Mouse (Mus musculus): ENCODE results near the gene Cux1. TPM values are rescaled to one million over a fixed set of nuclear protein-coding genes. Genes with fewer than 3 reads are reported as not detected.

The Cux1 gene
- polyA plus RNA-seq, 1 experiment: 164 TPM

DNA sequence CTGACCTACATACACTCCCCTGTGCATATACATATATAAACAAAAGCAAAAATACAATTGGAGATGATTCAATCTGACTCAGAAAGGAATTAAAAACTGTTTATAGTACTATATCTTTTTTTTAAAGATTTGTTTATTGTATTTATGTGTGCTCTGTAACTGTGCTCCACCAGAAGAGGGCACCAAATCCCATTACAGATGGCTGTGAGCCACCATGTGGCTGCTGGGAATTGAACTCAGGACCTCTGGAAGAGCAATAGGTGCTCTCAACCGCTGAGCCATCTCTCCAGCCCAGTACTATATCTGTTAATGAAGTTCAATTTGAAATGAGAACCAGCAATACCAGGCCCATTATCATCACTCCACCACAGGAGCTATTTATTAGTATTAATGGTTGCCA lies 187.9 kb downstream of the Cux1 start:
- no peak for TF ChIP-seq POLR2A (IDR thresholded peaks at IDR 0.05; ENCODE audit: control insufficient read depth, extremely low read depth, insufficient read depth, low read length, poor library complexity)
- TF ChIP-seq CTCF (IDR thresholded peaks at IDR 0.05; ENCODE audit: borderline replicate concordance, control insufficient read depth, extremely low read depth, insufficient read depth, low read length, poor library complexity): no peak
- H3K36me3 ChIP-seq (ENCODE audit: control insufficient read depth, insufficient read depth, low read length): peaks cover 4% of the 10 kb centered on the region; the same call in 1 of the 2 replicates
- H3K27ac ChIP-seq (ENCODE audit: control insufficient read depth, insufficient read depth, low read length): no peak overlapping the region
- no peak overlapping the region for H3K4me3 ChIP-seq (ENCODE audit: control insufficient read depth, insufficient read depth, low read length)
- peaks cover 9% of the 10 kb centered on the region for H3K4me1 ChIP-seq (replicated peaks; ENCODE audit: control insufficient read depth, insufficient read depth, low read length)
- no peaks in the 10 kb centered on the region for H3K27me3 ChIP-seq (ENCODE audit: control insufficient read depth, insufficient read depth, low read length)
- WGBS: 100% methylated on average over 1 of the region's 1 CpGs
- DNase-seq: no peak

DNA sequence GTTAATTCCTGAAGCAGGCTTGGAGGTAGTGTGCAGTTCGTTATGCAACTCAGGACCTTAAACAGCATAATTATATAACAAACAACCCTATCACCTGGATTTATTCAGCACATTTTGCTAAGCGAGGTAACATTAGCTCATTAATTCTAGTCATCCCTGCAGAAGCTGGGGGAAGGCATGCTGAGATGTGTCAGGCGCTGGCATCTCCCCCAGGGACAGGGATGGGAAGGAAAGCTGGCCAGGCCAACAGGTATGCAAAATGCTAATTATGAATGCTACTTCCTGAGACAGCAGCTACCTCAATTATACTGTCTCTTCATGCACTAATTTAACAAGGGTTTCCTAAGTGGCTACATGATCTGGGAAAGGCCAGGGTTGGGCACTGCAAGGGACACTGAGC lies 190.2 kb downstream of the Cux1 start:
- WGBS: over 99% methylated on average over 3 of the region's 3 CpGs
- H3K27me3 ChIP-seq (ENCODE audit: control insufficient read depth, insufficient read depth, low read length): no peaks in the 10 kb centered on the region
- no peak for DNase-seq
- H3K27ac ChIP-seq (ENCODE audit: control insufficient read depth, insufficient read depth, low read length): no peak overlapping the region
- no peak overlapping the region for H3K4me3 ChIP-seq (ENCODE audit: control insufficient read depth, insufficient read depth, low read length)
- no peak for TF ChIP-seq POLR2A (IDR thresholded peaks at IDR 0.05; ENCODE audit: control insufficient read depth, extremely low read depth, insufficient read depth, low read length, poor library complexity)
- no peak for TF ChIP-seq CTCF (IDR thresholded peaks at IDR 0.05; ENCODE audit: borderline replicate concordance, control insufficient read depth, extremely low read depth, insufficient read depth, low read length, poor library complexity)
- H3K4me1 ChIP-seq (replicated peaks; ENCODE audit: control insufficient read depth, insufficient read depth, low read length): no peaks in the 10 kb centered on the region
- H3K36me3 ChIP-seq (ENCODE audit: control insufficient read depth, insufficient read depth, low read length): peaks cover 15% of the 10 kb centered on the region

GRCm38 (mm10) chr5:136375350-136375749 lies 191.9 kb downstream of the Cux1 start:
- DNase-seq: no peak
- Histone ChIP-seq H3K36me3 (ENCODE audit: control insufficient read depth, insufficient read depth, low read length) (peaks cover 32% of the 10 kb centered on the region), H3K4me3 (ENCODE audit: control insufficient read depth, insufficient read depth, low read length) (no peak overlapping the region), H3K4me1 (replicated peaks; ENCODE audit: control insufficient read depth, insufficient read depth, low read length) (no peaks in the 10 kb centered on the region), H3K27me3 (ENCODE audit: control insufficient read depth, insufficient read depth, low read length) (no peaks in the 10 kb centered on the region), H3K27ac (ENCODE audit: control insufficient read depth, insufficient read depth, low read length) (no peak overlapping the region)
- TF ChIP-seq CTCF (IDR thresholded peaks at IDR 0.05; ENCODE audit: borderline replicate concordance, control insufficient read depth, extremely low read depth, insufficient read depth, low read length, poor library complexity) (no peak), POLR2A (IDR thresholded peaks at IDR 0.05; ENCODE audit: control insufficient read depth, extremely low read depth, insufficient read depth, low read length, poor library complexity) (no peak)
- WGBS: 98% methylated on average over 3 of the region's 3 CpGs

DNA sequence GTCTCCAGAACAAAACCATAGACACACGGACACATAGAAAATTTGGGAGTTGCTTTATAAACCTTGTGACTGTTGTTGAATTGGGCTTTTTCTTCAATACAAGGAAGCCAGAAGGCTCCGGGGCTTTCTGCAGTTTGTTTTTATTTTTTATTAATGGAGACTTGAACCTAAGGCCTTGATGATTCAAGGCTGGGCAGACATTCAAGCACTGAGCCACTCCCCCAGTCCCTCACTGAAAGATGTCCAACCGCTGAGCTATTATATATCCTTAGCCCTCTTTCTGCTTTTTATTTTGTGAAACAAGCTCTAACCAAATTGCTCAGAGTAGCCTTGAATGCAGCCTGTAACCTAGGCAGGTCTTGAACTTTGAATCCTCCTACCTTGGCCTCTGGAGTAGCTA lies 195.0 kb downstream of the Cux1 start:
- TF ChIP-seq POLR2A (IDR thresholded peaks at IDR 0.05; ENCODE audit: control insufficient read depth, extremely low read depth, insufficient read depth, low read length, poor library complexity): no peak
- no peak for TF ChIP-seq CTCF (IDR thresholded peaks at IDR 0.05; ENCODE audit: borderline replicate concordance, control insufficient read depth, extremely low read depth, insufficient read depth, low read length, poor library complexity)
- Histone ChIP-seq H3K4me3 (ENCODE audit: control insufficient read depth, insufficient read depth, low read length) (no peak overlapping the region), H3K4me1 (replicated peaks; ENCODE audit: control insufficient read depth, insufficient read depth, low read length) (no peaks in the 10 kb centered on the region), H3K36me3 (ENCODE audit: control insufficient read depth, insufficient read depth, low read length) (peaks cover 61% of the 10 kb centered on the region), H3K27ac (ENCODE audit: control insufficient read depth, insufficient read depth, low read length) (no peak overlapping the region), H3K27me3 (ENCODE audit: control insufficient read depth, insufficient read depth, low read length) (no peaks in the 10 kb centered on the region)
- 96% methylated on average over 3 of the region's 3 CpGs for WGBS
- DNase-seq: no peak

GRCm38 (mm10) chr5:136363421-136363820 lies 203.9 kb downstream of the Cux1 start:
- H3K4me3 ChIP-seq (ENCODE audit: control insufficient read depth, insufficient read depth, low read length): no peak overlapping the region
- 88% methylated on average over 7 of the region's 7 CpGs for WGBS
- no peak overlapping the region for H3K27ac ChIP-seq (ENCODE audit: control insufficient read depth, insufficient read depth, low read length)
- H3K36me3 ChIP-seq (ENCODE audit: control insufficient read depth, insufficient read depth, low read length): peaks cover 86% of the 10 kb centered on the region
- TF ChIP-seq POLR2A (IDR thresholded peaks at IDR 0.05; ENCODE audit: control insufficient read depth, extremely low read depth, insufficient read depth, low read length, poor library complexity) (no peak), CTCF (IDR thresholded peaks at IDR 0.05; ENCODE audit: borderline replicate concordance, control insufficient read depth, extremely low read depth, insufficient read depth, low read length, poor library complexity) (no peak)
- no peaks in the 10 kb centered on the region for H3K27me3 ChIP-seq (ENCODE audit: control insufficient read depth, insufficient read depth, low read length)
- H3K4me1 ChIP-seq (replicated peaks; ENCODE audit: control insufficient read depth, insufficient read depth, low read length): no peaks in the 10 kb centered on the region
- no peak for DNase-seq

DNA sequence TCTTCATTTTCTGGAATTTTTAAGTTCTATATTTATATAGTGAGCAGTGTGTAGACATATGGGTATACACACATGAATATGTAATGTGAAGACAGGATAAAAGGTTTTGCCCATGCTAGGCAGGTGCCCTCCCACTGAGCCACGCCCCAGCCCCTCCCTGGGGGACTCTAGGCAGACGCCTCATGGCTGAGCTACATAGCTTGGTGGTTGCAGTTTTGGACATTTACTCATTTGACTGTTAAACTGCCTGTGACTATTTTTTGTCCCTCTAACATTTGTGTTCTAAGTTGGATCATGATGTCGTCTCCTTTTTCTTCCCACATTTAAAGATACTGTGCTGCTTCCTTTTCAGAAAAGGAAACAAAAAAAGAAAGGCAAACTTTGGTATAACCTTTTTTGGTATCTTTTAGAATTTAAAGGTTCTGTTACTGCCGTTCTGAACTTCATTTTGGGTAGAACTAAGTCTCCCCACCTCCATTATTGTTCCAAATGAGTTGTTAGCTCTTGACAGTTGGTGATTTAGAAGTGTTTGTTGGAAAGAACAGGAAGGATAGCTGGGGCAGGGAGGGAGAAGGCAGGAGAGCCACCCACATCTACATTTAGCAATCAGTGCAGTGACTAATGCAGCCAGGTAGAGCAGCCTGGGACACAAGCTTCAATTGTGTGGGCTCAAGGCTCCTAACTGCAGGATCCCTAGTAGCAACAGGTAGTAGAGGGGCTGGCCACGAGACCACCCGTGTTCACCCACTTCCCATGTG lies 204.6 kb downstream of the Cux1 start:
- H3K27ac ChIP-seq (ENCODE audit: control insufficient read depth, insufficient read depth, low read length): no peak overlapping the region
- no peaks in the 10 kb centered on the region for H3K27me3 ChIP-seq (ENCODE audit: control insufficient read depth, insufficient read depth, low read length)
- 94% methylated on average over 6 of the region's 6 CpGs for WGBS
- H3K4me3 ChIP-seq (ENCODE audit: control insufficient read depth, insufficient read depth, low read length): no peak overlapping the region
- peaks cover 86% of the 10 kb centered on the region for H3K36me3 ChIP-seq (ENCODE audit: control insufficient read depth, insufficient read depth, low read length)
- no peak for DNase-seq
- TF ChIP-seq CTCF (IDR thresholded peaks at IDR 0.05; ENCODE audit: borderline replicate concordance, control insufficient read depth, extremely low read depth, insufficient read depth, low read length, poor library complexity) (no peak), POLR2A (IDR thresholded peaks at IDR 0.05; ENCODE audit: control insufficient read depth, extremely low read depth, insufficient read depth, low read length, poor library complexity) (no peak)
- no peaks in the 10 kb centered on the region for H3K4me1 ChIP-seq (replicated peaks; ENCODE audit: control insufficient read depth, insufficient read depth, low read length)
